Mouse (Mus musculus): ENCODE data around the gene Gm136. TPM values are rescaled to one million over a fixed set of nuclear protein-coding genes. Genes with fewer than 3 reads are reported as not detected.
"Not testable (repeated sequence)": the region's sequence is repeated elsewhere in the genome, so short reads cannot be mapped to it uniquely, and the experiment has no call there.

Gene Gm136
- not detected for total RNA-seq (2022)

DNA sequence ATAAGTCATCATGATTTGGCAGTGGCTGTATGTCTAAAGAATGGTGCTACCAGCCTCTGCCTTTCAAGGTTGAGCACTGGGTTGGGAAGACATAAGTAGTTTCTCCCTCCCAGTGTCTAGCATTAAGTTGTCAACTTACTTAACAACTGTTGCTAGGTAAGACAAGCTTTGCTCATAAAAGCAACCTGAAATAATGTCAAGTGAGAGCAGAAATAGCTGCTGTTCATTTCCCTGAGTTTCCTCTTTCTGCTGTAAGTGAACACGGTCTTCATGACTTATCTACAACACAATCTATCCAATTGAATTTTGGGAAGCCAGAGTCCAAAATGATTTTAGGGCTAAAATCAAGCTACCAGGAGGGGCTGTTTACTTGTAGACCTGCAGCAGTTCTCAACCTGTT is at the start of gene Gm136:
Gm136 (minus strand) TSS at position 101 of the 400 bp plus-strand sequence.
- DNase-seq, result no peak

DNA sequence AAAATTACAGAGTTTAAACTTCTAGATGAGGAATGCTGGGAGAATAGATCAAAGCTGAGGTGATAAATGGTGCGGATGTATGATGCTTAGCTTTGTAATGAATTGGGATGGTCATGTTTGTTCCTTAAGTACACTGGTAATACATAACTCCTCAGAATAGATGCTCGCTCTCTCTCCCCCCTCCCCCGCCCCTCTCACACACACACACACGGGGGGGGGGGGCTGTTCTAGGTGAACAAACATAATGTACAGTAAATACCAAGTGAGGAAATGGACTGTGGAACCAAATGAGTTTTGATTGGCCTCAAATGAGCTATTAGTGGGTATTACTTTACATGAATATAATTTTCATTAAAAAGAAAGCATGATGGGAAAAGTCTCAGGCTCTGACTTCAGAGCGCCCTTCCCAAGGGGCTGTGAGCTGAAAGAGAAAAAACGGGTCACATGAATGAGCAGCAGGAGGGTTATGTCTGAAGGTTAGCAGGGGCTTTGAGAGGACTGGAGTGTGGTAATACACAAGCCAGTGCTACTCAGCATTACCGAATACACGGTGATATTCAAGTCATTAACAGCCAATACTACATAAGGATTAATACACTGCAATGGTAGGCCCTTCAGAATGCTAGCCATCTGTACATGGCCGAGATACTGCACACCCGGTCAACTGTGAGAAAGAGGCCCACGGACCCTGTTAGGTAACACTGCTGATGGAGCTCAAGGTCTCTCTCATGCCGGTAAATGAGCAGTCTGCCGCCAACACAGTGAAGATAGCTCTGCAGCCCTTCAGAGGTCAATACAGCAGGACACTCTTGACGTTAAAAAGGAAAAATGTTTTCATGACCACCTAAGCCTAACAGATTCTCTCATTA is 45.3 kb upstream of the Gm136 start:
- no peak for DNase-seq

- no peak for DNase-seq
These were observed 41.9 kb upstream of the Gm136 start for GRCm38 (mm10) chr4:34798005-34798404.

GRCm38 (mm10) chr4:34797294-34797983 is 41.4 kb upstream of the Gm136 start:
- no peak for DNase-seq

GRCm38 (mm10) chr4:34796294-34796693 is 40.2 kb upstream of the Gm136 start:
- DNase-seq, result no peak

GRCm38 (mm10) chr4:34786476-34786875 is 30.4 kb upstream of the Gm136 start:
- no peak for DNase-seq

DNA sequence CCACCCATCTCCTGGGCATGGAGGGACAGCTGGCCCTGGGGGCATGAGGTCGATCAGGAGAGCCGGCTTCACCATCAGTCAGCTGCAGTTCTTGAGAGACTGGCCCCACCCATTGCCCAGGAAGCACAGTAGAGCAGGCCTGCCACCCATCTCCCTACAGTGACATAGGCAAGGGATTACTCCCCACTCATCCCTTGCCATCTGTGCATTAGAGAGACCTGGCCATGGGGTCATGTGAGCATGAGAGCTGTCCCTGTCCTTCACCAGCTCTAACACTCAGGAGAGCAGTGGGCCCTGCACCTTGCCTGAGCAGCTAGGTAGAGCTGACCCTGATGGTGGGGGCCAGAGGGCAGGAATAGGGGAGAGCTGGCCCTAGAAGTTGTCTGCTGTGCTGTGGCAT is 29.6 kb upstream of the Gm136 start:
- DNase-seq, result no peak

DNA sequence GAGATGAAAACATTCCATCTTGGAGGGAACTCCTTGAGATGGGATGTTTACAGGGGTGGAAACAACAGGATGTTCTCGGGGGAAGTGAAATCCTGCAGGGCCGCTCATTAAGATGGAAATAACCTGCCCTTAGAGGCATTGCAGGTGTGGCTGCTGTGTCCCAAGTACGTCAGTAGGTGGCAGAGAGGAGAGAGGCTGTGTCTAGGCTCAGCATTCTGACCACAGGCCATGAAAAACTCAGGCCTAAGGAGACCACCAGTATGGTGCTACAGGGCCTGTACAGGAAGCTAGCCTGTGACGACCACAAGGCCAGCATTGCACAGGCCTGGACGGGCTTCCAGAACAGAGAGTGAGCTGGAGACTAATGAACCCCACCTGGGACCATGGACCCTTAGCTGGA is 28.8 kb upstream of the Gm136 start:
- no peak for DNase-seq

- no peak for DNase-seq
These were observed 26.7 kb upstream of the Gm136 start for GRCm38 (mm10) chr4:34782730-34783129.

- peak; percentile 84 for DNase-seq
These were observed 21.8 kb upstream of the Gm136 start, which contains the start of gene Smim8 for GRCm38 (mm10) chr4:34777677-34778527. Gene Smim8, minus strand, starts transcription at chr4:34778423.

DNA sequence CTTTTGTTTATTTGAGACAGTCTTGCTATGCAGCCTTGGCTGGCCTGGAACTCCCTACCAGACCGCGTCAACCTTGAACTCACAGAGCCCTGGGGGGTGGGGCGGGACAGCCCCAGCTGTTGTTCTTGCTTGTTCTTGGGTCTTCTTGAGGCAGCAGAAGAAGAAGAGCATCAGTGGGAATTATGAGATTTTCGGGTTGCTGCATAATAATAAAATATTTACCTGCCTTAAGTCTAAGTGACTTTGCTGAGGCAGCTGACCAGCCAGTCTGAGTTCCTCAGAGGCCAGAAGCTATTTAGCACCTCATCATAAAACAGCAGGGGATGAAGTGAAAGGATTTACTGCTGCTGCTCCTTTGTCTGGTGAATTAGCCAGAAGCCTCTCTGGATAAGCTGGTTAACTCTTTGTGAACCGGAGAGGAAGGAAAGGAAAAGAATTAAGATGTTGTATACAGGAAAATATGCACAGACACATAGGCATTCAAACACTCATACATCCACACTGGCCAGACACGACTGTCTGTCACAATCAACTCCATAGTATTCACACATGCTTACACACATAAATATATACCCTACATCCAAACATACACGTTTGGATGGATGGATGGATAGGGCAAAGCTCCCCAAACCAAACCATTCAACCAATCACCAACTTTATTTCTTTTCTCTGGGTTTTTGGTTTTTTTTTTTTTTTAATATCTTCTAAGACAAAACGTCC is 15.7 kb upstream of the Gm136 start:
- no peak for DNase-seq

GRCm38 (mm10) chr4:34749236-34749635 is 6.8 kb downstream of the Gm136 start:
- DNase-seq, result peak; percentile 7

DNA sequence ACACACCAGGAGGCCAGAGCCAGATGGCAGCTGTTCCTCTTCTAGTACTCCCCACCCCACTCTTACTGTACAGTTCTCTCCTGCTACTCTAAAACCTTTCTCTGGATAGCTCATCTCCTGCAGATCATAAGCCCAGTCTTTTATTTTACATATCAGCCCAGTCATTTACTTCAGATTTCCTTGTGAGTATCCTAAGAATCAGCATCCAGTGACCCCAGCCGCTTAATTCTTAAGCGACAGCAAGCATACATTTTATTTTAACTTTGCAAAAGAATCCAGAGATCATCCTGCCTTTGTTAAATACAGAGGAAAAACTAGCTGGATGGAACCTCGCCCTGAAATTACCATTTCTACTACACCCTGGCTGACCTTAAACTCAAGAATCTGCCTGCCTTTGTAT is 21.6 kb downstream of the Gm136 start:
- no peak for DNase-seq

- not testable (repeated sequence) for DNase-seq
These were observed 22.6 kb downstream of the Gm136 start for GRCm38 (mm10) chr4:34733415-34733814.

GRCm38 (mm10) chr4:34729851-34730341 is 26.2 kb downstream of the Gm136 start, which contains the start of gene Cfap206:
Gene Cfap206, minus strand, starts transcription at chr4:34730206.
- DNase-seq, result peak; percentile 59

DNA sequence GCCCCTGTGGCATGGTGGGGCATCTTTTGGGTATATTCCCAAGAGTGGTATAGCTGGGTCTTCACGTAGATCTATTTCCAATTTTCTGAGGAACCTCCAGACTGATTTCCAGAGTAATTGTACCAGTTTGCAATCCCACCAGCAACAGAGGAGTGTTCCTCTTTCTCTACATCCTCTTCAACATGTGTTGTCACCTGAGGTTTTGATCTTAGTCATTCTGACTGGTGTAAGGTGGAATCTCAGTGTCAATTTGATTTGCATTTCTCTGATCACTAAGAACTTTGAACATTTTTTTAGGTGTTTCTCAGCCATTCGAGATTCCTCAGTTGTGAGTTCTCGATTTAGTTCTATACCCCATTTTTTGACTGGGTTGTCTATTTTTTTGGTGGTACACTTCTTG is 30.4 kb downstream of the Gm136 start:
- not testable (repeated sequence) for DNase-seq

GRCm38 (mm10) chr4:34724306-34724705 is 31.8 kb downstream of the Gm136 start:
- DNase-seq, result no peak

DNA sequence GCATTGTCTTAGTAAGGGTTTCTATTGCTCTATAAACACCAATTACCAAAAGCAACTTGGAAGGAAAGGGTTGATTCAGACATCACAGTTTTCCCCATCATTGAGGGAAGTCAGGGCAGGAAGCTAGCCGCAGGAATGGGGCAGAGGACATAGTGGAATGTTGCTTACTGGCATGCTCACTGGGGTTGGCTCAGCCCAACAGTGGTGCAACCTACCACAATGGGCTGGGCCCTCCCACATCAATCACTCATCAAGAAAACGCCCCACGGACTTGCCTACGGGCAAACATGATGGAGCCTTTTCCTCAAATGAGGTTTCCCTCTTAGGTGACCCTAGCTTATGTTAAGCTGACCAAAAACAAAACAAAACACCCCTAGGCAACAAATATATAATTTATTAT is 32.9 kb downstream of the Gm136 start:
- no peak for DNase-seq

- DNase-seq, result no peak
These were observed 35.8 kb downstream of the Gm136 start for GRCm38 (mm10) chr4:34720127-34720895.

- DNase-seq, result no peak
These were observed 36.6 kb downstream of the Gm136 start for GRCm38 (mm10) chr4:34719421-34719820.

GRCm38 (mm10) chr4:34715062-34715461 is 41.0 kb downstream of the Gm136 start:
- DNase-seq, result no peak
